Mouse (Mus musculus): ENCODE measurements around the gene Fcgr3. TPM values are rescaled to one million over a fixed set of nuclear protein-coding genes. Genes with fewer than 3 reads are reported as not detected.
A peak's percentile ranks its signal among the peaks of the same experiment; 100 is the strongest.

The Fcgr3 gene
- total RNA-seq, 2 experiments from 2014 or later = 100 to 110 TPM

- no peak for ATAC-seq (replicated peaks; ENCODE audit: low FRiP score, poor library complexity, severe bottlenecking)
Observed at GRCm38 (mm10) chr1:171019311-171019950, 45.3 kb downstream of the Fcgr3 start.

- no peak for ATAC-seq (replicated peaks; ENCODE audit: low FRiP score, poor library complexity, severe bottlenecking)
Observed at GRCm38 (mm10) chr1:171018737-171019136, 46.0 kb downstream of the Fcgr3 start, which contains the start of gene Fcgr4. Gene Fcgr4 (plus strand): TSS chr1:171018920.

- ATAC-seq (replicated peaks; ENCODE audit: low FRiP score, poor library complexity, severe bottlenecking) = no peak
Observed at GRCm38 (mm10) chr1:171017468-171018158, 47.1 kb downstream of the Fcgr3 start.

GRCm38 (mm10) chr1:171016676-171017356 is 47.9 kb downstream of the Fcgr3 start:
- ATAC-seq (replicated peaks; ENCODE audit: low FRiP score, poor library complexity, severe bottlenecking) = no peak

- no peak for ATAC-seq (replicated peaks; ENCODE audit: low FRiP score, poor library complexity, severe bottlenecking)
Observed at GRCm38 (mm10) chr1:171011733-171012132, 53.0 kb downstream of the Fcgr3 start.

- ATAC-seq (replicated peaks; ENCODE audit: low FRiP score, poor library complexity, severe bottlenecking) = peak; percentile 57; the same call in 1 of the 2 replicates
Observed at GRCm38 (mm10) chr1:171006905-171007304, 57.8 kb downstream of the Fcgr3 start.

- ATAC-seq (replicated peaks; ENCODE audit: low FRiP score, poor library complexity, severe bottlenecking) = no peak
Observed at GRCm38 (mm10) chr1:171006335-171006734, 58.4 kb downstream of the Fcgr3 start.

- no peak for ATAC-seq (replicated peaks; ENCODE audit: low FRiP score, poor library complexity, severe bottlenecking)
Observed at GRCm38 (mm10) chr1:171005586-171005985, 59.1 kb downstream of the Fcgr3 start.

GRCm38 (mm10) chr1:171005081-171005480 is 59.7 kb downstream of the Fcgr3 start:
- ATAC-seq (replicated peaks; ENCODE audit: low FRiP score, poor library complexity, severe bottlenecking) = no peak

Other genes with a start within 250 kb of the Fcgr3 start
- gene Atf6, start 197.2 kb downstream of the Fcgr3 start, total RNA-seq (2015; ENCODE audit: low replicate concordance) = 17.3 and 21.5 TPM in 2 replicates
- gene Atf6, start 197.2 kb downstream of the Fcgr3 start, total RNA-seq (2017; ENCODE audit: low replicate concordance) = 22.6 and 27.2 TPM in 2 replicates
- not detected in 2 replicates for gene Gm26620, start 179.9 kb downstream of the Fcgr3 start, total RNA-seq (2015; ENCODE audit: low replicate concordance)
- gene Gm26620, start 179.9 kb downstream of the Fcgr3 start, total RNA-seq (2017; ENCODE audit: low replicate concordance) = not detected in 2 replicates
- gene Dusp12, start 179.4 kb downstream of the Fcgr3 start, total RNA-seq (2015; ENCODE audit: low replicate concordance) = 1.7 TPM in 1 of 2 replicates, not detected in the other
- gene Dusp12, start 179.4 kb downstream of the Fcgr3 start, total RNA-seq (2017; ENCODE audit: low replicate concordance) = 1.4 and 1.5 TPM in 2 replicates
- not detected in 2 replicates for gene Fcrlb, start 152.0 kb downstream of the Fcgr3 start, total RNA-seq (2015; ENCODE audit: low replicate concordance)
- gene Fcrlb, start 152.0 kb downstream of the Fcgr3 start, total RNA-seq (2017; ENCODE audit: low replicate concordance) = not detected in 2 replicates
- gene Fcrla, start 137.4 kb downstream of the Fcgr3 start, total RNA-seq (2015; ENCODE audit: low replicate concordance) = 0.63 TPM in 1 of 2 replicates, not detected in the other
- 0.84 and 0.94 TPM in 2 replicates for gene Fcrla, start 137.4 kb downstream of the Fcgr3 start, total RNA-seq (2017; ENCODE audit: low replicate concordance)
- 38.0 and 43.5 TPM in 2 replicates for gene Fcgr2b, start 88.4 kb downstream of the Fcgr3 start, total RNA-seq (2015; ENCODE audit: low replicate concordance)
- gene Fcgr2b, start 88.4 kb downstream of the Fcgr3 start, total RNA-seq (2017; ENCODE audit: low replicate concordance) = 20.1 and 23.1 TPM in 2 replicates
- gene Fcgr4, start 46.0 kb downstream of the Fcgr3 start, total RNA-seq (2015; ENCODE audit: low replicate concordance) = 15.3 and 27.5 TPM in 2 replicates
- 9.3 and 10.6 TPM in 2 replicates for gene Fcgr4, start 46.0 kb downstream of the Fcgr3 start, total RNA-seq (2017; ENCODE audit: low replicate concordance)
- gene Cfap126, start 49.0 kb upstream of the Fcgr3 start, total RNA-seq (2015; ENCODE audit: low replicate concordance) = not detected in 2 replicates
- gene Cfap126, start 49.0 kb upstream of the Fcgr3 start, total RNA-seq (2017; ENCODE audit: low replicate concordance) = not detected in 2 replicates
- 15.6 and 40.3 TPM in 2 replicates for gene Sdhc, start 85.7 kb upstream of the Fcgr3 start, total RNA-seq (2015; ENCODE audit: low replicate concordance)
- gene Sdhc, start 85.7 kb upstream of the Fcgr3 start, total RNA-seq (2017; ENCODE audit: low replicate concordance) = 9.2 and 20.0 TPM in 2 replicates
- not detected in 2 replicates for gene Mpz, start 85.8 kb upstream of the Fcgr3 start, total RNA-seq (2015; ENCODE audit: low replicate concordance)
- not detected in 2 replicates for gene Mpz, start 85.8 kb upstream of the Fcgr3 start, total RNA-seq (2017; ENCODE audit: low replicate concordance)
- not detected in 2 replicates for gene Pcp4l1, start 131.3 kb upstream of the Fcgr3 start, total RNA-seq (2015; ENCODE audit: low replicate concordance)
- gene Pcp4l1, start 131.3 kb upstream of the Fcgr3 start, total RNA-seq (2017; ENCODE audit: low replicate concordance) = 0.84 and 3.2 TPM in 2 replicates
- not detected in 2 replicates for gene Nr1i3, start 149.0 kb upstream of the Fcgr3 start, total RNA-seq (2015; ENCODE audit: low replicate concordance)
- not detected in 2 replicates for gene Nr1i3, start 149.0 kb upstream of the Fcgr3 start, total RNA-seq (2017; ENCODE audit: low replicate concordance)
- 4.0 and 4.2 TPM in 2 replicates for gene Tomm40l, start 157.6 kb upstream of the Fcgr3 start, total RNA-seq (2015; ENCODE audit: low replicate concordance)
- 2.2 and 2.6 TPM in 2 replicates for gene Tomm40l, start 157.6 kb upstream of the Fcgr3 start, total RNA-seq (2017; ENCODE audit: low replicate concordance)
- not detected in 2 replicates for gene Apoa2, start 160.1 kb upstream of the Fcgr3 start, total RNA-seq (2015; ENCODE audit: low replicate concordance)
- not detected in 2 replicates for gene Apoa2, start 160.1 kb upstream of the Fcgr3 start, total RNA-seq (2017; ENCODE audit: low replicate concordance)
- gene Fcer1g, start 169.4 kb upstream of the Fcgr3 start, total RNA-seq (2015; ENCODE audit: low replicate concordance) = 269 and 282 TPM in 2 replicates
- gene Fcer1g, start 169.4 kb upstream of the Fcgr3 start, total RNA-seq (2017; ENCODE audit: low replicate concordance) = 89.5 and 162 TPM in 2 replicates
- 0.19 TPM in 1 of 2 replicates, not detected in the other for gene Adamts4, start 185.5 kb upstream of the Fcgr3 start, total RNA-seq (2015; ENCODE audit: low replicate concordance)
- not detected in 2 replicates for gene Adamts4, start 185.5 kb upstream of the Fcgr3 start, total RNA-seq (2017; ENCODE audit: low replicate concordance)
- gene Ndufs2, start 186.5 kb upstream of the Fcgr3 start, total RNA-seq (2015; ENCODE audit: low replicate concordance) = 62.9 and 78.4 TPM in 2 replicates
- gene Ndufs2, start 186.5 kb upstream of the Fcgr3 start, total RNA-seq (2017; ENCODE audit: low replicate concordance) = 48.0 and 62.1 TPM in 2 replicates
- gene B4galt3, start 205.4 kb upstream of the Fcgr3 start, total RNA-seq (2015; ENCODE audit: low replicate concordance) = 8.1 and 11.3 TPM in 2 replicates
- gene B4galt3, start 205.4 kb upstream of the Fcgr3 start, total RNA-seq (2017; ENCODE audit: low replicate concordance) = 7.7 and 29.1 TPM in 2 replicates
- gene Ppox, start 216.3 kb upstream of the Fcgr3 start, total RNA-seq (2015; ENCODE audit: low replicate concordance) = 416 and 462 TPM in 2 replicates
- 506 and 765 TPM in 2 replicates for gene Ppox, start 216.3 kb upstream of the Fcgr3 start, total RNA-seq (2017; ENCODE audit: low replicate concordance)
- gene Usp21, start 223.1 kb upstream of the Fcgr3 start, total RNA-seq (2015; ENCODE audit: low replicate concordance) = 9.6 and 12.1 TPM in 2 replicates
- 9.4 and 13.9 TPM in 2 replicates for gene Usp21, start 223.1 kb upstream of the Fcgr3 start, total RNA-seq (2017; ENCODE audit: low replicate concordance)
- gene Ufc1, start 230.1 kb upstream of the Fcgr3 start, total RNA-seq (2015; ENCODE audit: low replicate concordance) = 23.4 and 28.6 TPM in 2 replicates
- gene Ufc1, start 230.1 kb upstream of the Fcgr3 start, total RNA-seq (2017; ENCODE audit: low replicate concordance) = 13.9 and 19.3 TPM in 2 replicates

Measured in erythroblast, adult 5-6 weeks (primary cell).